Mouse (Mus musculus) liver, adult 2 months (tissue): ENCODE results near the gene Ifrd1. TPM values are rescaled to one million over a fixed set of nuclear protein-coding genes. Genes with fewer than 3 reads are reported as not detected.
A peak's percentile ranks its signal among the peaks of the same experiment; 100 is the strongest.

Source experiments
- DNase-seq: peaks from one replicate; pipeline ENCODE4 v3.0.0-alpha.2; 2011; ENCODE audit warnings: low read depth, low spot score; ENCODE audit errors: extremely low read depth
- H3K27ac ChIP-seq: fragments of 200-500 bp; replicated peaks from 2 replicates; pipeline ENCODE4 v1.5.1; 2012; ENCODE audit warnings: low read depth, mild to moderate bottlenecking, control low read depth, inconsistent platforms, low read length; ENCODE audit not compliant: insufficient read depth
- H3K27me3 ChIP-seq: fragments of 200-500 bp; 2 replicates; pipeline ENCODE4 v1.6.1; 2012; ENCODE audit warnings: mild to moderate bottlenecking, moderate library complexity, low read length, inconsistent platforms; ENCODE audit not compliant: control insufficient read depth, insufficient read depth
- H3K36me3 ChIP-seq: fragments of 200-500 bp; 2 replicates; pipeline ENCODE4 v1.6.1; 2012; ENCODE audit warnings: low read length, inconsistent platforms; ENCODE audit not compliant: control insufficient read depth, insufficient read depth
- H3K4me1 ChIP-seq: fragments of 200-500 bp; 2 replicates; pipeline ENCODE4 v1.6.1; 2011; ENCODE audit warnings: low read length; ENCODE audit not compliant: control insufficient read depth, insufficient read depth
- H3K4me3 ChIP-seq: fragments of 200-500 bp; 2 replicates; pipeline ENCODE4 v1.5.1; 2011; ENCODE audit warnings: low read depth, mild to moderate bottlenecking, control low read depth, low read length, moderate library complexity; ENCODE audit not compliant: insufficient read depth
- H3K79me2 ChIP-seq: fragments of 200-500 bp; 2 replicates; pipeline ENCODE4 v1.6.1; 2012; ENCODE audit warnings: inconsistent platforms, mild to moderate bottlenecking, low read length, moderate library complexity; ENCODE audit not compliant: control insufficient read depth, insufficient read depth
- H3K9ac ChIP-seq: fragments of 200-500 bp; 2 replicates; pipeline ENCODE4 v1.6.1; 2012; ENCODE audit warnings: low read depth, mild to moderate bottlenecking, control low read depth, inconsistent platforms, low read length
- CTCF ChIP-seq: fragments of 200-500 bp; IDR thresholded peaks from 2 replicates; pipeline ENCODE4 v1.5.1; 2011; ENCODE audit warnings: low read depth, low read length, control low read depth
- POLR2A ChIP-seq: fragments of 200-500 bp; IDR thresholded peaks from 2 replicates; pipeline ENCODE4 v1.6.1; 2011; ENCODE audit warnings: low read length, control low read depth; ENCODE audit not compliant: insufficient read depth; ENCODE audit errors: extremely low read depth
- WGBS: fragments of 180-500 bp; shearing (Covaris S2); methylation state at CpG from one replicate; pipeline ENCODE4 v1.1.7; 2018; 5-methylcytosine and 5-hydroxymethylcytosine counted together
- polyA plus RNA-seq: library from polyadenylated mRNA; depleted of rRNA; stranded (reverse); fragments of >200 nt; gene quantifications from 2 replicates; pipeline ENCODE4 v1.2.3, GENCODE M21; 2012; rRNA removed
- total RNA-seq: library from RNA; depleted of rRNA; stranded (reverse); fragments of >200 nt; gene quantifications from 2 replicates; pipeline ENCODE4 v1.2.3, GENCODE M21; 2014; rRNA removed

Ifrd1 gene
- total RNA-seq (17.6 and 24.3 TPM in 2 replicates), polyA plus RNA-seq (3.9 and 4.8 TPM in 2 replicates)

GRCm38 (mm10) chr12:40248454-40249180 lies at the start of gene Ifrd1:
Gene Ifrd1 (minus strand): TSS chr12:40248504.
- no peak for TF ChIP-seq CTCF

GRCm38 (mm10) chr12:40286539-40286938 lies 38.2 kb upstream of the Ifrd1 start:
- no peaks in the 10 kb centered on the region for H3K4me1 ChIP-seq
- 76% methylated on average over 4 of the region's 4 CpGs for WGBS
- H3K4me3 ChIP-seq = no peak overlapping the region
- no peaks in the 10 kb centered on the region for H3K36me3 ChIP-seq
- H3K27me3 ChIP-seq = no peaks in the 10 kb centered on the region
- H3K79me2 ChIP-seq = no peaks in the 10 kb centered on the region
- H3K9ac ChIP-seq = no peak overlapping the region
- no peak for DNase-seq
- H3K27ac ChIP-seq = no peak overlapping the region
- no peak for TF ChIP-seq CTCF
- no peak for TF ChIP-seq POLR2A

More at GRCm38 (mm10) chr12:40248454-40249180, at the start of gene Ifrd1:
- Histone ChIP-seq H3K27me3 (no peaks in the 10 kb centered on the region), H3K9ac (no peak within 1 kb of the TSS), H3K27ac (no peak within 1 kb of the TSS), H3K4me1 (peaks cover 4% of the 10 kb centered on the region; the same call in 1 of the 2 replicates), H3K36me3 (no peaks in the 10 kb centered on the region), H3K79me2 (no peaks in the 10 kb centered on the region), H3K4me3 (no peak within 1 kb of the TSS)
- WGBS = 85% methylated on average over 5 of the region's 5 CpGs
- no peak for DNase-seq

- H3K4me1 ChIP-seq = no peaks in the 10 kb centered on the region
- no peaks in the 10 kb centered on the region for H3K79me2 ChIP-seq
- no peak overlapping the region for H3K9ac ChIP-seq
- H3K4me3 ChIP-seq = no peak overlapping the region
- DNase-seq = no peak
- no peaks in the 10 kb centered on the region for H3K36me3 ChIP-seq
- no peaks in the 10 kb centered on the region for H3K27me3 ChIP-seq
- no peak for TF ChIP-seq CTCF
- no peak for TF ChIP-seq POLR2A
- WGBS = 80% methylated on average over 4 of the region's 4 CpGs
- no peak overlapping the region for H3K27ac ChIP-seq
Observed at GRCm38 (mm10) chr12:40280596-40281325, 32.5 kb upstream of the Ifrd1 start.

- Histone ChIP-seq H3K27ac (no peak overlapping the region), H3K79me2 (no peaks in the 10 kb centered on the region), H3K36me3 (no peaks in the 10 kb centered on the region), H3K4me1 (no peaks in the 10 kb centered on the region), H3K4me3 (no peak overlapping the region), H3K9ac (no peak overlapping the region), H3K27me3 (no peaks in the 10 kb centered on the region)
- 89% methylated on average over 3 of the region's 3 CpGs for WGBS
- TF ChIP-seq CTCF (no peak), POLR2A (no peak)
- no peak for DNase-seq
Observed at GRCm38 (mm10) chr12:40277581-40277980, 29.3 kb upstream of the Ifrd1 start.

GRCm38 (mm10) chr12:40274931-40275330 lies 26.6 kb upstream of the Ifrd1 start:
- TF ChIP-seq CTCF (no peak), POLR2A (no peak)

GRCm38 (mm10) chr12:40273339-40273738 lies 25.0 kb upstream of the Ifrd1 start:
- H3K4me1 ChIP-seq = no peaks in the 10 kb centered on the region
- 76% methylated on average over 4 of the region's 4 CpGs for WGBS
- DNase-seq = peak; percentile 8

More at GRCm38 (mm10) chr12:40274931-40275330, 26.6 kb upstream of the Ifrd1 start:
- no peak overlapping the region for H3K4me3 ChIP-seq
- H3K36me3 ChIP-seq = no peaks in the 10 kb centered on the region
- H3K9ac ChIP-seq = no peak overlapping the region
- no peak overlapping the region for H3K27ac ChIP-seq
- H3K27me3 ChIP-seq = no peaks in the 10 kb centered on the region
- no peaks in the 10 kb centered on the region for H3K4me1 ChIP-seq
- H3K79me2 ChIP-seq = no peaks in the 10 kb centered on the region
- DNase-seq = no peak

More at GRCm38 (mm10) chr12:40273339-40273738, 25.0 kb upstream of the Ifrd1 start:
- H3K79me2 ChIP-seq = no peaks in the 10 kb centered on the region
- H3K36me3 ChIP-seq = no peaks in the 10 kb centered on the region
- H3K27me3 ChIP-seq = no peaks in the 10 kb centered on the region
- TF ChIP-seq CTCF (no peak), POLR2A (no peak)
- H3K4me3 ChIP-seq = no peak overlapping the region
- no peak overlapping the region for H3K9ac ChIP-seq
- H3K27ac ChIP-seq = no peak overlapping the region
